In the genomic region with DNA sequence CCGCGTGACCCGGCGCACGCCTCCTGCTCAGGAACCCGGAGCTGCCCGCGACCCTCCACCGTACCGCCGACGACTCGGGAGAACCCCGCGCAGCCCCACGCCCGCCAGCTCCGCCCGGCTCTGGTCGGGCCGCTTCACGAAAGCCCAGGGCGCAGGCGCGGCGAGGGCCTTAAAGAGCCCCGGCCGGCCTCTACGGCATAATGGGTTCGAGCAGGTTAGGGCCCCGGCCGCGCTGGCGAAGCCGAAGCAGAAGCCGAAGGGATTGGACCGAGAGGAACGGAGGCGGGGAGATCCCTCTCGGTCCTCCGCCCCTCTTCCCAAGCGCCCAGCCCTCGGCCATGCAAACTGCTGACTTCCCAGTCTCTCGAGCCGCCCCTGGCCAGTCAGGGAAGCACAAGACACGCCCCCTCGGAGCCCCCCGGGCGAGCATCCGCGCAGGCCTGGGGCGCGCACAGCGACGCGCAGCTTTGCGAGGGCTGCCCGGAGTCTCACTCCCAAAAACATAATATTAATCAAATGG, we compare ENCODE assay signal across 8 mouse cellular contexts. TPM values are rescaled to one million over a fixed set of nuclear protein-coding genes. Genes with fewer than 3 reads are reported as not detected.
A peak's percentile ranks its signal among the peaks of the same experiment; 100 is the strongest.
DNase-seq lines count a peak whose midpoint lies in the region; ATAC-seq lines count a peak whose summit lies in the region.

No protein-coding gene starts in this region.

- no peaks in the 10 kb centered on the region for H3K36me3 ChIP-seq in hindbrain, embryonic 11.5 days (ENCODE audit: control insufficient read depth, insufficient read depth, low read length)
- no peaks in the 10 kb centered on the region for H3K36me3 ChIP-seq in lung, embryonic 16.5 days (ENCODE audit: control insufficient read depth, insufficient read depth, low read length)

- peak; percentile 98 for ATAC-seq in hindbrain, embryonic 11.5 days (ENCODE audit: low FRiP score)
- ATAC-seq in lung, embryonic 16.5 days (ENCODE audit: low read depth) = peak; percentile 99

- H3K4me1 ChIP-seq in hindbrain, embryonic 11.5 days (replicated peaks; ENCODE audit: control insufficient read depth, insufficient read depth, low read length) = no peaks in the 10 kb centered on the region
- H3K4me1 ChIP-seq in lung, embryonic 16.5 days (replicated peaks; ENCODE audit: control insufficient read depth, insufficient read depth, low read length) = peaks cover 6% of the 10 kb centered on the region

- peak overlapping the region; percentile 94 for H3K27ac ChIP-seq in hindbrain, embryonic 11.5 days (ENCODE audit: low read depth, low read length)
- H3K27ac ChIP-seq in lung, embryonic 16.5 days (ENCODE audit: low read length) = peak overlapping the region; percentile 98

- peak overlapping the region; percentile 85 for H3K4me3 ChIP-seq in hindbrain, embryonic 11.5 days (ENCODE audit: low read depth, low read length)
- H3K4me3 ChIP-seq in lung, embryonic 16.5 days (ENCODE audit: low read length) = peak overlapping the region; percentile 93

- H3K9ac ChIP-seq in hindbrain, embryonic 11.5 days (ENCODE audit: low read depth, low read length) = peak overlapping the region; percentile 91
- H3K9ac ChIP-seq in lung, embryonic 16.5 days (ENCODE audit: low read length) = peak overlapping the region; percentile 93

- H3K27me3 ChIP-seq in hindbrain, embryonic 11.5 days (ENCODE audit: control insufficient read depth, insufficient read depth, low read length) = no peaks in the 10 kb centered on the region
- H3K27me3 ChIP-seq in lung, embryonic 16.5 days (ENCODE audit: control insufficient read depth, insufficient read depth, low read depth, low read length) = no peaks in the 10 kb centered on the region; the same call in 1 of the 2 replicates

- WGBS in hindbrain, embryonic 11.5 days = 0% methylated on average over 58 of the region's 58 CpGs
- WGBS in lung, embryonic 16.5 days = 0% methylated on average over 56 of the region's 58 CpGs

- DNase-seq in NIH3T3 (ENCODE audit: low read depth) = peak; percentile 96
- DNase-seq in cerebellum, adult 9-11 months = peak; percentile 93
- DNase-seq in frontal cortex, adult 2 months (ENCODE audit: extremely low spot score in 1 of 2, low spot score in 1 of 2) = peak; percentile 79 to 87
- peak; percentile 93 for DNase-seq in hindbrain, embryonic 11.5 days (ENCODE audit: low spot score)
- peak; percentile 89 for DNase-seq in layer of hippocampus, adult 9-11 months
- DNase-seq in ovary, postnatal 10 days (ENCODE audit: low spot score) = peak; percentile 89
- peak; percentile 59 for DNase-seq in thymus, postnatal 0 days (ENCODE audit: low spot score)

- no peaks in the 10 kb centered on the region for H3K9me3 ChIP-seq in hindbrain, embryonic 11.5 days (ENCODE audit: control insufficient read depth, low read length)
- H3K9me3 ChIP-seq in lung, embryonic 16.5 days (ENCODE audit: control insufficient read depth, low read length) = no peaks in the 10 kb centered on the region

- H3K4me2 ChIP-seq in hindbrain, embryonic 11.5 days (replicated peaks; ENCODE audit: low read depth, low read length) = peak overlapping the region; percentile 74
- peak overlapping the region; percentile 77 for H3K4me2 ChIP-seq in lung, embryonic 16.5 days (ENCODE audit: low read depth, low read length)

RNA-seq across cellular contexts. Expression of a gene that starts 5.9 kb away (rescaled TPM):
- 58.0 and 71.1 TPM in 2 replicates for polyA plus RNA-seq in frontal cortex, adult 2 months (2012; rRNA removed)
- polyA plus RNA-seq in hindbrain, embryonic 11.5 days (2014; fragmentation: Nextera tagmentation; extraction: Ambion mirVana) = 48.5 and 59.5 TPM in 2 replicates
- 57.5 and 59.3 TPM in 2 replicates for polyA plus RNA-seq in lung, embryonic 16.5 days (2015; fragmentation: Nextera tagmentation; extraction: Ambion mirVana)
- 14.9 and 15.6 TPM in 2 replicates for polyA plus RNA-seq in thymus, postnatal 0 days (2015; fragmentation: Nextera tagmentation; extraction: Ambion mirVana)

RNA-seq across cellular contexts. Expression of a gene that starts 31.3 kb away (rescaled TPM):
- 92.1 and 106 TPM in 2 replicates for polyA plus RNA-seq in frontal cortex, adult 2 months (2012; rRNA removed)
- 79.5 and 83.0 TPM in 2 replicates for polyA plus RNA-seq in hindbrain, embryonic 11.5 days (2014; fragmentation: Nextera tagmentation; extraction: Ambion mirVana)
- 59.0 and 63.5 TPM in 2 replicates for polyA plus RNA-seq in lung, embryonic 16.5 days (2015; fragmentation: Nextera tagmentation; extraction: Ambion mirVana)
- polyA plus RNA-seq in thymus, postnatal 0 days (2015; fragmentation: Nextera tagmentation; extraction: Ambion mirVana) = 54.9 and 67.3 TPM in 2 replicates

RNA-seq across cellular contexts. Expression of a gene that starts 39.1 kb away (rescaled TPM):
- not detected in 2 replicates for polyA plus RNA-seq in frontal cortex, adult 2 months (2012; rRNA removed)
- polyA plus RNA-seq in hindbrain, embryonic 11.5 days (2014; fragmentation: Nextera tagmentation; extraction: Ambion mirVana) = 0.46 TPM in 1 of 2 replicates, not detected in the other
- polyA plus RNA-seq in lung, embryonic 16.5 days (2015; fragmentation: Nextera tagmentation; extraction: Ambion mirVana) = 0.20 and 0.29 TPM in 2 replicates
- 0.08 TPM in 1 of 2 replicates, not detected in the other for polyA plus RNA-seq in thymus, postnatal 0 days (2015; fragmentation: Nextera tagmentation; extraction: Ambion mirVana)

Comparison
In these comparisons a context has a peak if more than half of its experiments do, and no peak if none do; other contexts are left out.
1. Peak in every context shown above with its lines: DNase-seq, ATAC-seq, H3K4me3 ChIP-seq and H3K27ac ChIP-seq.